Mouse (Mus musculus) kidney, postnatal 4 days (tissue): ENCODE measurements around the gene Klhl32.
"Not testable (repeated sequence)": the region's sequence is repeated elsewhere in the genome, so short reads cannot be mapped to it uniquely, and the experiment has no call there.

Experiments
- DNase-seq, 2 experiments: peaks; one replicate each; pipeline ENCODE4 v3.0.0; 2021; ENCODE audit warnings: mixed read lengths in 2 of 2

Klhl32 gene

GRCm38 (mm10) chr4:24850401-24851325 is at the start of gene Klhl32:
Gene Klhl32, minus strand, starts transcription at chr4:24851124.
- DNase-seq = peak; percentile 84 to 90

- no peak for DNase-seq
Measured at GRCm38 (mm10) chr4:24899146-24899545, 48.2 kb upstream of the Klhl32 start.

- DNase-seq = peak; percentile 9 to 25
Measured at GRCm38 (mm10) chr4:24898636-24899035, 47.7 kb upstream of the Klhl32 start.

GRCm38 (mm10) chr4:24897851-24898515 is 47.1 kb upstream of the Klhl32 start, which contains the start of gene Ndufaf4:
Gene Ndufaf4, plus strand, starts transcription at chr4:24898083.
- peak; percentile 99 for DNase-seq

GRCm38 (mm10) chr4:24897351-24897750 is 46.4 kb upstream of the Klhl32 start:
- no peak for DNase-seq

- DNase-seq = no peak
Measured at GRCm38 (mm10) chr4:24896829-24897228, 45.9 kb upstream of the Klhl32 start.

GRCm38 (mm10) chr4:24894625-24895024 is 43.7 kb upstream of the Klhl32 start:
- no peak for DNase-seq

GRCm38 (mm10) chr4:24892293-24892692 is 41.4 kb upstream of the Klhl32 start:
- not testable (repeated sequence) for DNase-seq

- not testable (repeated sequence) for DNase-seq
Measured at GRCm38 (mm10) chr4:24889386-24889785, 38.5 kb upstream of the Klhl32 start.

GRCm38 (mm10) chr4:24869230-24869629 is 18.3 kb upstream of the Klhl32 start:
- no peak for DNase-seq

- DNase-seq = no peak
Measured at GRCm38 (mm10) chr4:24865691-24866090, 14.8 kb upstream of the Klhl32 start.

- DNase-seq = no peak
Measured at GRCm38 (mm10) chr4:24847406-24847805, 3.5 kb downstream of the Klhl32 start.

- DNase-seq = no peak
Measured at GRCm38 (mm10) chr4:24845546-24845945, 5.4 kb downstream of the Klhl32 start.

- no peak for DNase-seq
Measured at GRCm38 (mm10) chr4:24838567-24838966, 12.4 kb downstream of the Klhl32 start.

- DNase-seq = no peak
Measured at GRCm38 (mm10) chr4:24835555-24835954, 15.4 kb downstream of the Klhl32 start.

- no peak for DNase-seq
Measured at GRCm38 (mm10) chr4:24808316-24808715, 42.6 kb downstream of the Klhl32 start.

- no peak for DNase-seq
Measured at GRCm38 (mm10) chr4:24801881-24802280, 49.0 kb downstream of the Klhl32 start.

GRCm38 (mm10) chr4:24801343-24801742 is 49.6 kb downstream of the Klhl32 start:
- DNase-seq = no peak

GRCm38 (mm10) chr4:24800345-24800936 is 50.5 kb downstream of the Klhl32 start:
- no peak for DNase-seq

GRCm38 (mm10) chr4:24799037-24799436 is 51.9 kb downstream of the Klhl32 start:
- no peak for DNase-seq

GRCm38 (mm10) chr4:24797868-24798267 is 53.1 kb downstream of the Klhl32 start:
- no peak for DNase-seq

GRCm38 (mm10) chr4:24797280-24797679 is 53.6 kb downstream of the Klhl32 start:
- DNase-seq = no peak

GRCm38 (mm10) chr4:24796229-24796628 is 54.7 kb downstream of the Klhl32 start:
- peak in 1 of 2 experiments; percentile 13 for DNase-seq
